ENCODE assay signal across 17 mouse cellular contexts in genomic region chr11:101472336-101472735, GRCm38 (mm10). TPM values are rescaled to one million over a fixed set of nuclear protein-coding genes. Genes with fewer than 3 reads are reported as not detected.
A peak's percentile ranks its signal among the peaks of the same experiment; 100 is the strongest.
DNase-seq lines count a peak whose midpoint lies in the region; ATAC-seq and TF ChIP-seq lines count a peak whose summit lies in the region.
"Had no signal": no experiment of that assay in that cellular context is flagged by ENCODE, and none has a peak within 500 bp of the region (broad histone marks: within the 10 kb centered on the region; RNA-seq: fewer than 3 reads in every experiment).

No protein-coding gene starts in this region.

- no peak overlapping the region for H3K4me2 ChIP-seq in forebrain, embryonic 15.5 days (replicated peaks)
- no peak overlapping the region for H3K4me2 ChIP-seq in hindbrain, postnatal 0 days (ENCODE audit: low read depth, low read length)
- H3K4me2 ChIP-seq: intestine, embryonic 15.5 days; liver, embryonic 12.5 days had no signal

- no peak for TF ChIP-seq CTCF in hindbrain, postnatal 0 days (IDR thresholded peaks at IDR 0.05; ENCODE audit: low read depth)

- 57% methylated on average over 6 of the region's 7 CpGs for WGBS in forebrain, embryonic 15.5 days
- 51% methylated on average over 7 of the region's 7 CpGs for WGBS in forebrain, embryonic 10.5 days
- 43% methylated on average over 7 of the region's 7 CpGs for WGBS in hindbrain, postnatal 0 days

- H3K9me3 ChIP-seq in forebrain, embryonic 15.5 days, result no peaks in the 10 kb centered on the region
- no peaks in the 10 kb centered on the region for H3K9me3 ChIP-seq in forebrain, embryonic 10.5 days
- H3K9me3 ChIP-seq in hindbrain, postnatal 0 days (ENCODE audit: low read length), result no peaks in the 10 kb centered on the region
- H3K9me3 ChIP-seq: intestine, embryonic 15.5 days; liver, embryonic 12.5 days had no signal

- DNase-seq in forebrain, embryonic 10.5 days (ENCODE audit: extremely low spot score, low spot score), result no peak
- DNase-seq in left cerebral cortex, postnatal 10 days (ENCODE audit: extremely low spot score in 1 of 2, low spot score in 2 of 2), result peak; percentile 42 to 79
- no peak for DNase-seq in left cerebral cortex, adult 8-10 months (ENCODE audit: low spot score in 2 of 2)
- DNase-seq in right cerebral cortex, postnatal 10 days (ENCODE audit: low spot score in 2 of 2), result peak; percentile 72 to 79
- no peak for DNase-seq in right cerebral cortex, postnatal 25 days
- DNase-seq in hindbrain, postnatal 0 days (ENCODE audit: low spot score), result peak; percentile 58
- DNase-seq in ovary, postnatal 36 days (ENCODE audit: low spot score), result no peak
- DNase-seq: adrenal gland, postnatal 25 days; gastrocnemius, adult 2 months; heart, postnatal 14 days; kidney, postnatal 10 days; thymus, postnatal 14 days had no signal

- no peak for ATAC-seq in forebrain, embryonic 15.5 days (replicated peaks)
- ATAC-seq in hindbrain, postnatal 0 days, result peak; percentile 22; the same call in 1 of the 2 replicates
- ATAC-seq: intestine, embryonic 15.5 days; liver, embryonic 12.5 days; lung, postnatal 0 days had no signal

- H3K9ac ChIP-seq in forebrain, embryonic 15.5 days (replicated peaks), result 0 out of 2 replicates have a peak overlapping the region, but pooled peaks have one; percentile 14
- H3K9ac ChIP-seq in hindbrain, postnatal 0 days (replicated peaks; ENCODE audit: low read length), result no peak overlapping the region
- H3K9ac ChIP-seq: intestine, embryonic 15.5 days; liver, embryonic 12.5 days had no signal

- no peak overlapping the region for H3K4me3 ChIP-seq in forebrain, embryonic 15.5 days
- no peak overlapping the region for H3K4me3 ChIP-seq in forebrain, embryonic 10.5 days
- no peak overlapping the region for H3K4me3 ChIP-seq in hindbrain, postnatal 0 days (ENCODE audit: low read length)
- H3K4me3 ChIP-seq: erythroblast, embryonic 14.5 days; gastrocnemius, adult 2 months; intestine, embryonic 15.5 days; liver, embryonic 12.5 days had no signal

- no peaks in the 10 kb centered on the region for H3K27me3 ChIP-seq in forebrain, embryonic 15.5 days
- peaks cover 19% of the 10 kb centered on the region for H3K27me3 ChIP-seq in forebrain, embryonic 10.5 days (ENCODE audit: poor library complexity, severe bottlenecking)
- H3K27me3 ChIP-seq in hindbrain, postnatal 0 days (ENCODE audit: insufficient read depth, low read length), result no peaks in the 10 kb centered on the region
- H3K27me3 ChIP-seq: intestine, embryonic 15.5 days had no signal

- intact Hi-C loops in left cerebral cortex, postnatal 10 days (cut with DNase I), result loop anchor here (5.0 kb wide), 1 partner anchor 40 kb away; no protein-coding TSS in a partner anchor

- no peaks in the 10 kb centered on the region for H3K36me3 ChIP-seq in forebrain, embryonic 15.5 days
- H3K36me3 ChIP-seq in forebrain, embryonic 10.5 days (replicated peaks), result peaks cover 14% of the 10 kb centered on the region
- H3K36me3 ChIP-seq in hindbrain, postnatal 0 days (ENCODE audit: insufficient read depth, low read length), result no peaks in the 10 kb centered on the region
- H3K36me3 ChIP-seq: intestine, embryonic 15.5 days; liver, embryonic 12.5 days had no signal

- peaks cover 46% of the 10 kb centered on the region for H3K4me1 ChIP-seq in forebrain, embryonic 15.5 days
- H3K4me1 ChIP-seq in forebrain, embryonic 10.5 days, result peaks cover 56% of the 10 kb centered on the region
- peaks cover 7% of the 10 kb centered on the region for H3K4me1 ChIP-seq in hindbrain, postnatal 0 days (ENCODE audit: insufficient read depth, low read length)

- no peak overlapping the region for H3K27ac ChIP-seq in forebrain, embryonic 15.5 days (replicated peaks)
- no peak overlapping the region for H3K27ac ChIP-seq in forebrain, embryonic 10.5 days
- H3K27ac ChIP-seq in hindbrain, postnatal 0 days, result peak overlapping the region; percentile 55; the same call in 1 of the 2 replicates
- H3K27ac ChIP-seq: gastrocnemius, adult 2 months; intestine, embryonic 15.5 days; liver, embryonic 12.5 days had no signal

RNA-seq across cellular contexts. Expression of gene Vat1, which starts 6.3 kb away (rescaled TPM):
- polyA plus RNA-seq in forebrain, embryonic 15.5 days (2015; fragmentation: Nextera tagmentation; extraction: Ambion mirVana), result 77.1 and 79.8 TPM in 2 replicates
- 24.9 and 28.5 TPM in 2 replicates for polyA plus RNA-seq in forebrain, embryonic 10.5 days (2016; fragmentation: Nextera tagmentation; extraction: Ambion mirVana)
- total RNA-seq in left cerebral cortex, postnatal 10 days (2021), result 10 to 100 TPM; 50.3 to 54.3 TPM
- total RNA-seq in left cerebral cortex, adult 8-10 months (2022), result 10 to 100 TPM; 40.7 to 54.4 (median 45.8) TPM
- total RNA-seq in hindbrain, postnatal 0 days (2014; rRNA removed), result 290 and 295 TPM in 2 replicates
- 106 and 114 TPM in 2 replicates for polyA plus RNA-seq in hindbrain, postnatal 0 days (2015; fragmentation: Nextera tagmentation; extraction: Ambion mirVana)

RNA-seq across cellular contexts. Expression of gene Rnd2, which starts 7.5 kb away (rescaled TPM):
- polyA plus RNA-seq in forebrain, embryonic 15.5 days (2015; fragmentation: Nextera tagmentation; extraction: Ambion mirVana), result 121 and 142 TPM in 2 replicates
- 28.1 and 36.9 TPM in 2 replicates for polyA plus RNA-seq in forebrain, embryonic 10.5 days (2016; fragmentation: Nextera tagmentation; extraction: Ambion mirVana)
- total RNA-seq in left cerebral cortex, postnatal 10 days (2021), result 100 to 1,000 TPM; 111 to 115 TPM
- 100 to 1,000 TPM; 156 to 190 (median 176) TPM for total RNA-seq in left cerebral cortex, adult 8-10 months (2022)
- total RNA-seq in hindbrain, postnatal 0 days (2014; rRNA removed), result 103 and 140 TPM in 2 replicates
- polyA plus RNA-seq in hindbrain, postnatal 0 days (2015; fragmentation: Nextera tagmentation; extraction: Ambion mirVana), result 143 and 154 TPM in 2 replicates

RNA-seq across cellular contexts. Expression of gene Ifi35, which starts 24.1 kb away (rescaled TPM):
- polyA plus RNA-seq in forebrain, embryonic 15.5 days (2015; fragmentation: Nextera tagmentation; extraction: Ambion mirVana), result 2.4 and 3.2 TPM in 2 replicates
- 3.3 and 3.4 TPM in 2 replicates for polyA plus RNA-seq in forebrain, embryonic 10.5 days (2016; fragmentation: Nextera tagmentation; extraction: Ambion mirVana)
- 1 to 10 TPM; 1.8 to 2.8 TPM for total RNA-seq in left cerebral cortex, postnatal 10 days (2021)
- 1 to 10 TPM; 2.8 to 4.8 (median 3.3) TPM for total RNA-seq in left cerebral cortex, adult 8-10 months (2022)
- total RNA-seq in hindbrain, postnatal 0 days (2014; rRNA removed), result 3.9 and 4.2 TPM in 2 replicates
- 5.3 and 5.8 TPM in 2 replicates for polyA plus RNA-seq in hindbrain, postnatal 0 days (2015; fragmentation: Nextera tagmentation; extraction: Ambion mirVana)

RNA-seq across cellular contexts. Expression of gene Rpl27, which starts 30.2 kb away (rescaled TPM):
- polyA plus RNA-seq in forebrain, embryonic 15.5 days (2015; fragmentation: Nextera tagmentation; extraction: Ambion mirVana), result 267 and 285 TPM in 2 replicates
- polyA plus RNA-seq in forebrain, embryonic 10.5 days (2016; fragmentation: Nextera tagmentation; extraction: Ambion mirVana), result 499 and 505 TPM in 2 replicates
- 10 to 100 TPM; 49.9 to 58.1 TPM for total RNA-seq in left cerebral cortex, postnatal 10 days (2021)
- 10 to 100 TPM; 20.6 to 44.6 (median 32.7) TPM for total RNA-seq in left cerebral cortex, adult 8-10 months (2022)
- 535 and 538 TPM in 2 replicates for total RNA-seq in hindbrain, postnatal 0 days (2014; rRNA removed)
- 276 and 282 TPM in 2 replicates for polyA plus RNA-seq in hindbrain, postnatal 0 days (2015; fragmentation: Nextera tagmentation; extraction: Ambion mirVana)

RNA-seq across cellular contexts. Expression of gene Ptges3l, which starts 47.2 kb away (rescaled TPM):
- 1.0 and 1.7 TPM in 2 replicates for polyA plus RNA-seq in forebrain, embryonic 15.5 days (2015; fragmentation: Nextera tagmentation; extraction: Ambion mirVana)
- polyA plus RNA-seq in forebrain, embryonic 10.5 days (2016; fragmentation: Nextera tagmentation; extraction: Ambion mirVana), result 2.3 and 3.8 TPM in 2 replicates
- total RNA-seq in left cerebral cortex, postnatal 10 days (2021), result 1 to 10 TPM; 3.4 TPM
- total RNA-seq in left cerebral cortex, adult 8-10 months (2022), result 1 to 10 TPM; 2.1 to 3.5 (median 3.1) TPM
- 0.31 and 0.58 TPM in 2 replicates for total RNA-seq in hindbrain, postnatal 0 days (2014; rRNA removed)
- 3.8 and 4.6 TPM in 2 replicates for polyA plus RNA-seq in hindbrain, postnatal 0 days (2015; fragmentation: Nextera tagmentation; extraction: Ambion mirVana)
- polyA plus RNA-seq: erythroblast, embryonic 14.5 days had no signal

Comparison
In these comparisons a context has a peak if more than half of its experiments do, and no peak if none do; other contexts are left out.
1. DNase-seq: peak in left cerebral cortex, postnatal 10 days (2 of 2), right cerebral cortex, postnatal 10 days (2 of 2) and hindbrain, postnatal 0 days (single experiment); none in forebrain, embryonic 10.5 days (single experiment), left cerebral cortex, adult 8-10 months (0 of 2), right cerebral cortex, postnatal 25 days (single experiment) and ovary, postnatal 36 days (single experiment).